Mouse (Mus musculus): ENCODE measurements around the gene Exosc9.

GRCm38 (mm10) chr3:36531979-36532542 is 20.3 kb upstream of the Exosc9 start:
- no peak for TF ChIP-seq CTCF (IDR thresholded peaks at IDR 0.05; ENCODE audit: extremely low read depth, insufficient read depth, low read length)
- 0 out of 2 replicates have a peak, but pooled peaks have one; percentile 16 for TF ChIP-seq POLR2A (IDR thresholded peaks at IDR 0.05; ENCODE audit: extremely low read depth, insufficient read depth, low read length)

Data from cortical plate, adult 2 months (tissue).